In the genomic region with DNA sequence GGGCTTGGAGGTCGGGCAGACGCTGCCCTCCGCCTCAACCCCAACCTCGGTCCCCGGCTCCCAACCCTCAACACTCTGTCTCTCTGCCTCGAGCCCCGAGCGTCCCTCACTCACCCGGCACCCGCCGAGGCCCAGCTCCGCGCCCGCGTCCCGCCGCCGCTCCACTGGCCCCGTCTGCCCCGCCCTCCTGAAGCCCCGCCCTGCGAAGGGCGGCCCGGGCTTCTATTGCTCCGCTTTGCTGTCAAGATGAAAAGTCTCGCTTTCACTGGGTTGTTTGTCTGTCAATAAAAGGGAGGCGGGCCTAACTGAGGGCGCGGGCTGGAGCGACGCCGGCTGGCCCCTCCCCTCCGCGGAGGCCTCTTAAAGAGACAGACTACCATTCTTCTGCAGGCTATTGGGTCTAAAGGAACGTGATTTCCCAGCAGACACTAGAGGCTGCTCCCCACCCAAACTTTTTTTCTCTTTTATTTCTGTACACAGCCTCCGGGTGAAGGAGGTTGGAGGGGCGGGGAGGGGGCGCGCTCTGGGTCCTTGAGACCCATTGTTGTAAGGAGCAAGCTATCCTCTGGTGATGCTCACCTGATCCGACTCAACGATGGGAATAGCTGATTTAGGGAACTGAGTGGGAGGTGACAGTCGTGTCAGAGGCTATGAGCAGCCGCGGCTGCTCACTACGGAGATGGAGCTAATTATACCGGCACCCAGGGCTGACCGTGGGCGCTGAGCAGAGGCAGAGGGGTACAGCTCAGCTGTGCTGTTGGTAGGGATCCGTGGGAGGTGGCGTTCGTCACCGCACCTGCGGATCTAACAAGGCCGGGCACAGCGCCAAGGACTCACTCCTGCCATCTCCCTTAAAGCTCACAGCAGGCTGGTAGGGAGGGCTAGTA, we compare ENCODE assay signal across 8 mouse cellular contexts. TPM values are rescaled to one million over a fixed set of nuclear protein-coding genes. Genes with fewer than 3 reads are reported as not detected.
DNase-seq lines count a peak whose midpoint lies in the region; ATAC-seq and TF ChIP-seq lines count a peak whose summit lies in the region.

A gene (minus strand): TSS at position 176 of the 887 bp plus-strand sequence.

- no peaks in the 10 kb centered on the region for H3K9me3 ChIP-seq in embryonic facial prominence, embryonic 13.5 days
- H3K9me3 ChIP-seq in limb, embryonic 12.5 days, result no peaks in the 10 kb centered on the region
- H3K9me3 ChIP-seq in midbrain, embryonic 15.5 days, result no peaks in the 10 kb centered on the region

- peak within 1 kb of the TSS; percentile 82 for H3K27ac ChIP-seq in embryonic facial prominence, embryonic 13.5 days
- H3K27ac ChIP-seq in kidney, adult 2 months (ENCODE audit: insufficient read depth, low read depth, low read length), result peak within 1 kb of the TSS; percentile 41
- peak within 1 kb of the TSS; percentile 69 for H3K27ac ChIP-seq in limb, embryonic 12.5 days
- peak within 1 kb of the TSS; percentile 94 for H3K27ac ChIP-seq in midbrain, embryonic 15.5 days
- H3K27ac ChIP-seq in spleen, adult 2 months (ENCODE audit: insufficient read depth, low read length), result peak within 1 kb of the TSS; percentile 81

- peak within 1 kb of the TSS; percentile 94 for H3K4me3 ChIP-seq in embryonic facial prominence, embryonic 13.5 days
- H3K4me3 ChIP-seq in kidney, adult 2 months (ENCODE audit: insufficient read depth, low read depth, low read length), result peak within 1 kb of the TSS; percentile 68
- H3K4me3 ChIP-seq in limb, embryonic 12.5 days (replicated peaks), result peak within 1 kb of the TSS; percentile 89
- H3K4me3 ChIP-seq in midbrain, embryonic 15.5 days, result peak within 1 kb of the TSS; percentile 89
- peak within 1 kb of the TSS; percentile 79 for H3K4me3 ChIP-seq in spleen, adult 2 months (ENCODE audit: extremely low read depth, insufficient read depth, insufficient read length)

- H3K4me1 ChIP-seq in embryonic facial prominence, embryonic 13.5 days, result peaks cover 44% of the 10 kb centered on the region
- peaks cover 16% of the 10 kb centered on the region for H3K4me1 ChIP-seq in kidney, adult 2 months (ENCODE audit: control insufficient read depth, insufficient read depth, low read length)
- H3K4me1 ChIP-seq in limb, embryonic 12.5 days (replicated peaks), result peaks cover 38% of the 10 kb centered on the region
- peaks cover 47% of the 10 kb centered on the region for H3K4me1 ChIP-seq in midbrain, embryonic 15.5 days
- H3K4me1 ChIP-seq in spleen, adult 2 months (ENCODE audit: control insufficient read depth, insufficient read depth, insufficient read length), result peaks cover 16% of the 10 kb centered on the region; the same call in 1 of the 2 replicates

- peak; percentile 96 for ATAC-seq in embryonic facial prominence, embryonic 13.5 days (ENCODE audit: insufficient number of reproducible peaks, insufficient read depth, low FRiP score, low TSS enrichment, low read depth)
- peak; percentile 98 for ATAC-seq in limb, embryonic 12.5 days (ENCODE audit: insufficient number of reproducible peaks, insufficient read depth, low FRiP score, low TSS enrichment, low read depth)
- ATAC-seq in midbrain, embryonic 15.5 days (replicated peaks), result peak; percentile 98

- H3K27me3 ChIP-seq in embryonic facial prominence, embryonic 13.5 days, result peaks cover 5% of the 10 kb centered on the region; the same call in 1 of the 2 replicates
- no peaks in the 10 kb centered on the region for H3K27me3 ChIP-seq in kidney, adult 2 months (replicated peaks; ENCODE audit: control insufficient read depth, insufficient read depth, low read length)
- H3K27me3 ChIP-seq in limb, embryonic 12.5 days, result 0 out of 2 replicates have a peak, but pooled peaks cover 9% of the 10 kb centered on the region
- H3K27me3 ChIP-seq in midbrain, embryonic 15.5 days (replicated peaks), result no peaks in the 10 kb centered on the region
- no peaks in the 10 kb centered on the region for H3K27me3 ChIP-seq in spleen, adult 2 months (ENCODE audit: control insufficient read depth, insufficient read depth, low read length)

- TF ChIP-seq CTCF in kidney, adult 2 months (conservative IDR thresholded peaks at IDR 0.05; ENCODE audit: insufficient read depth, insufficient read length, low read depth, low read length), result no peak
- no peak for TF ChIP-seq CTCF in spleen, adult 2 months (IDR thresholded peaks at IDR 0.05; ENCODE audit: extremely low read depth, insufficient read depth, insufficient read length, insufficient replicate concordance)

- peak within 1 kb of the TSS; percentile 91 for H3K4me2 ChIP-seq in embryonic facial prominence, embryonic 13.5 days
- peak within 1 kb of the TSS; percentile 94 for H3K4me2 ChIP-seq in limb, embryonic 12.5 days
- H3K4me2 ChIP-seq in midbrain, embryonic 15.5 days, result peak within 1 kb of the TSS; percentile 85

- peak; percentile 99 for DNase-seq in 3134 (ENCODE audit: extremely low read depth, insufficient read length, low spot score)
- DNase-seq in adrenal gland, postnatal 36 days, result peak; percentile 96
- peak; percentile 99 for DNase-seq in heart, adult 18-20 months
- DNase-seq in kidney, adult 2 months, result peak; percentile 99
- peak; percentile 97 for DNase-seq in spleen, adult 2 months (ENCODE audit: low read depth in 1 of 2, low spot score in 2 of 2)

- TF ChIP-seq POLR2A in kidney, adult 2 months (IDR thresholded peaks at IDR 0.05; ENCODE audit: low read depth, low read length), result no peak
- peak; percentile 53 for TF ChIP-seq POLR2A in spleen, adult 2 months (IDR thresholded peaks at IDR 0.05; ENCODE audit: low read depth, low read length)

- under 1% methylated on average over 55 of the region's 55 CpGs for WGBS in embryonic facial prominence, embryonic 13.5 days
- under 1% methylated on average over 54 of the region's 55 CpGs for WGBS in kidney, adult 2 months
- WGBS in limb, embryonic 12.5 days, result under 1% methylated on average over 53 of the region's 55 CpGs
- WGBS in midbrain, embryonic 15.5 days, result under 1% methylated on average over 55 of the region's 55 CpGs
- under 1% methylated on average over 55 of the region's 55 CpGs for WGBS in spleen, adult 2 months

- H3K36me3 ChIP-seq in embryonic facial prominence, embryonic 13.5 days, result peaks cover 7% of the 10 kb centered on the region; the same call in 1 of the 2 replicates
- no peaks in the 10 kb centered on the region for H3K36me3 ChIP-seq in kidney, adult 2 months (ENCODE audit: control insufficient read depth, insufficient read depth, low read length)
- H3K36me3 ChIP-seq in limb, embryonic 12.5 days, result peaks cover 5% of the 10 kb centered on the region; the same call in 1 of the 2 replicates
- H3K36me3 ChIP-seq in midbrain, embryonic 15.5 days (replicated peaks), result no peaks in the 10 kb centered on the region
- no peaks in the 10 kb centered on the region for H3K36me3 ChIP-seq in spleen, adult 2 months (ENCODE audit: control insufficient read depth, insufficient read depth, low read length)

- peak within 1 kb of the TSS; percentile 94 for H3K9ac ChIP-seq in embryonic facial prominence, embryonic 13.5 days
- H3K9ac ChIP-seq in limb, embryonic 12.5 days (replicated peaks), result peak within 1 kb of the TSS; percentile 90
- peak within 1 kb of the TSS; percentile 90 for H3K9ac ChIP-seq in midbrain, embryonic 15.5 days

RNA-seq across cellular contexts. Expression of the gene that starts here (rescaled TPM):
- total RNA-seq in adrenal gland, postnatal 36 days (2021), result 10 to 100 TPM; 25.8 to 27.9 TPM
- 90.2 and 98.6 TPM in 2 replicates for polyA plus RNA-seq in embryonic facial prominence, embryonic 13.5 days (2015; fragmentation: Nextera tagmentation; extraction: Ambion mirVana)
- 10 to 100 TPM; 14.8 to 21.1 TPM for total RNA-seq in heart, adult 18-20 months (2021)
- 56.3 and 59.9 TPM in 2 replicates for polyA plus RNA-seq in kidney, adult 2 months (2012; rRNA removed)
- polyA plus RNA-seq in limb, embryonic 12.5 days (2016; fragmentation: Nextera tagmentation; extraction: Ambion mirVana), result 83.2 and 88.4 TPM in 2 replicates
- polyA plus RNA-seq in midbrain, embryonic 15.5 days (2015; fragmentation: Nextera tagmentation; extraction: Ambion mirVana), result 111 and 115 TPM in 2 replicates
- 62.3 and 91.0 TPM in 2 replicates for polyA plus RNA-seq in spleen, adult 2 months (2012; rRNA removed)

Comparison
In these comparisons a context has a peak if more than half of its experiments do, and no peak if none do; other contexts are left out.
1. Peak in every context shown above with its lines: DNase-seq, ATAC-seq, H3K4me3 ChIP-seq and H3K27ac ChIP-seq.
2. H3K27ac ChIP-seq: peak in every context shown above with its lines; median percentile 94 in midbrain, embryonic 15.5 days; 82 in embryonic facial prominence, embryonic 13.5 days; 81 in spleen, adult 2 months; 69 in limb, embryonic 12.5 days; 41 in kidney, adult 2 months.